ENCODE assay signal across 11 mouse cellular contexts in the genomic region with DNA sequence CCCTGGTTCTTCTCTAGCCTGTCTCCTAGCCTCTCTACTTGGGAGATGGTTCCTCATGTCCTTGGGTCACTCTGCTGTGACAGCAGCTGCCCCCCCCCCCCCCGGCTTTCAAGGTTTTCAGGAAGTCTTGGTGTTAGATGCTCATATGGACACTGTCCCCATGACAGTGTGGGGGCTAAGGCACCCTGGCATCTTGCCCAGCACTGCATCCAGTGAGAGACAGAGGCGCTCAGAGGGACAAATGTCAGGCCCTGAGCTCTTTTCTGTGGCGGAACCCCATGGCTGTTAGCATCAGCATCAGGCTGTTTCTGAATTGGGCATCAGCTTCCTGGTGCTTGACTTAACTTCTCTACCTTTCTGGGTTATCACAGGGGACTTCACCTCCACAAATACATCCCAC. TPM values are rescaled to one million over a fixed set of nuclear protein-coding genes. Genes with fewer than 3 reads are reported as not detected.
DNase-seq lines count a peak whose midpoint lies in the region; ATAC-seq and TF ChIP-seq lines count a peak whose summit lies in the region.
"Had no signal": no experiment of that assay in that cellular context is flagged by ENCODE, and none has a peak within 500 bp of the region (broad histone marks: within the 10 kb centered on the region; RNA-seq: fewer than 3 reads in every experiment).

No protein-coding gene starts in this region.

- H3K27me3 ChIP-seq in kidney, embryonic 16.5 days (ENCODE audit: insufficient read depth, low read length) = no peaks in the 10 kb centered on the region
- no peaks in the 10 kb centered on the region for H3K27me3 ChIP-seq in kidney, embryonic 15.5 days
- H3K27me3 ChIP-seq in lung, embryonic 16.5 days (ENCODE audit: control insufficient read depth, insufficient read depth, low read depth, low read length) = no peaks in the 10 kb centered on the region
- H3K27me3 ChIP-seq in MEL (ENCODE audit: control insufficient read depth in 1 of 2, insufficient read depth in 2 of 2, low read length in 2 of 2) = no peaks in the 10 kb centered on the region; a peak in 1 of 4 replicates
- H3K27me3 ChIP-seq: liver, embryonic 13.5 days; midbrain, embryonic 12.5 days had no signal

- H3K9me3 ChIP-seq in kidney, embryonic 16.5 days (ENCODE audit: low read length) = no peaks in the 10 kb centered on the region
- no peaks in the 10 kb centered on the region for H3K9me3 ChIP-seq in kidney, embryonic 15.5 days (replicated peaks)
- no peaks in the 10 kb centered on the region for H3K9me3 ChIP-seq in lung, embryonic 16.5 days (ENCODE audit: control insufficient read depth, low read length)
- H3K9me3 ChIP-seq in MEL (replicated peaks; ENCODE audit: insufficient read depth, low read length) = no peaks in the 10 kb centered on the region
- H3K9me3 ChIP-seq: liver, embryonic 13.5 days; midbrain, embryonic 12.5 days had no signal

- TF ChIP-seq EP300 in MEL (IDR thresholded peaks at IDR 0.05; ENCODE audit: low read depth in 1 of 2, low read length in 2 of 2) = no peak

- H3K4me1 ChIP-seq in kidney, embryonic 16.5 days (ENCODE audit: insufficient read depth, low read length) = peaks cover 8% of the 10 kb centered on the region; the same call in 1 of the 2 replicates
- H3K4me1 ChIP-seq in kidney, embryonic 15.5 days = peaks cover 5% of the 10 kb centered on the region
- peaks cover 7% of the 10 kb centered on the region for H3K4me1 ChIP-seq in lung, embryonic 16.5 days (replicated peaks; ENCODE audit: control insufficient read depth, insufficient read depth, low read length)
- no peaks in the 10 kb centered on the region for H3K4me1 ChIP-seq in MEL (ENCODE audit: control insufficient read depth in 1 of 2, insufficient read depth in 2 of 2, low read length in 2 of 2)
- H3K4me1 ChIP-seq: liver, embryonic 13.5 days; midbrain, embryonic 12.5 days had no signal

- peak overlapping the region; percentile 18; the same call in 1 of the 2 replicates for H3K9ac ChIP-seq in kidney, embryonic 16.5 days (replicated peaks; ENCODE audit: low read length)
- H3K9ac ChIP-seq in kidney, embryonic 15.5 days = no peak overlapping the region
- peak overlapping the region; percentile 22; the same call in 1 of the 2 replicates for H3K9ac ChIP-seq in lung, embryonic 16.5 days (ENCODE audit: low read length)
- H3K9ac ChIP-seq in MEL (ENCODE audit: control insufficient read depth, low read depth, low read length, poor library complexity, severe bottlenecking) = no peak overlapping the region
- H3K9ac ChIP-seq: liver, embryonic 13.5 days; midbrain, embryonic 12.5 days had no signal

- peak; percentile 36 for DNase-seq in adrenal gland, postnatal 14 days
- DNase-seq in adrenal gland, postnatal 4 days (ENCODE audit: low spot score in 2 of 2) = no peak
- DNase-seq in lung, adult 18-20 months = no peak
- peak; percentile 4 for DNase-seq in MEL (ENCODE audit: low read depth, low spot score)
- DNase-seq in urinary bladder, postnatal 4 days (ENCODE audit: low spot score in 2 of 2) = no peak

- no peak for ATAC-seq in kidney, embryonic 16.5 days (ENCODE audit: low FRiP score, low TSS enrichment)
- ATAC-seq in kidney, embryonic 15.5 days (replicated peaks; ENCODE audit: low FRiP score) = no peak
- ATAC-seq in lung, embryonic 16.5 days (ENCODE audit: low read depth) = peak; percentile 65

- TF ChIP-seq POLR2A in MEL (IDR thresholded peaks at IDR 0.05; ENCODE audit: control insufficient read depth in 1 of 2, insufficient read depth in 1 of 2, low read depth in 1 of 2, low read length in 2 of 2, poor library complexity in 1 of 2) = no peak

- H3K4me3 ChIP-seq in kidney, embryonic 16.5 days (ENCODE audit: low read length) = no peak overlapping the region
- no peak overlapping the region for H3K4me3 ChIP-seq in kidney, embryonic 15.5 days (replicated peaks)
- no peak overlapping the region for H3K4me3 ChIP-seq in lung, embryonic 16.5 days (ENCODE audit: low read length)
- no peak overlapping the region for H3K4me3 ChIP-seq in MEL (ENCODE audit: control insufficient read depth in 1 of 2, insufficient read depth in 1 of 2, low read depth in 2 of 2, low read length in 2 of 2)
- H3K4me3 ChIP-seq: liver, embryonic 13.5 days; midbrain, embryonic 12.5 days had no signal

- no peak overlapping the region for H3K4me2 ChIP-seq in kidney, embryonic 16.5 days (replicated peaks; ENCODE audit: low read depth, low read length)
- no peak overlapping the region for H3K4me2 ChIP-seq in kidney, embryonic 15.5 days
- no peak overlapping the region for H3K4me2 ChIP-seq in lung, embryonic 16.5 days (ENCODE audit: low read depth, low read length)
- H3K4me2 ChIP-seq: liver, embryonic 13.5 days; midbrain, embryonic 12.5 days had no signal

- no peaks in the 10 kb centered on the region for H3K36me3 ChIP-seq in kidney, embryonic 16.5 days (ENCODE audit: insufficient read depth, low read length)
- H3K36me3 ChIP-seq in kidney, embryonic 15.5 days = no peaks in the 10 kb centered on the region
- no peaks in the 10 kb centered on the region for H3K36me3 ChIP-seq in lung, embryonic 16.5 days (ENCODE audit: control insufficient read depth, insufficient read depth, low read length)
- H3K36me3 ChIP-seq in MEL (ENCODE audit: control insufficient read depth in 1 of 2, insufficient read depth in 2 of 2, low read length in 2 of 2) = no peaks in the 10 kb centered on the region
- H3K36me3 ChIP-seq: liver, embryonic 13.5 days had no signal

- 67% methylated on average over 3 of the region's 3 CpGs for WGBS in kidney, embryonic 16.5 days
- WGBS in kidney, embryonic 15.5 days = 62% methylated on average over 3 of the region's 3 CpGs
- WGBS in lung, embryonic 16.5 days = 36% methylated on average over 3 of the region's 3 CpGs

- no peak for TF ChIP-seq RAD21 in MEL (IDR thresholded peaks at IDR 0.05; ENCODE audit: low read depth, low read length)

- no peaks in the 10 kb centered on the region for H3K79me2 ChIP-seq in MEL (ENCODE audit: control insufficient read depth, insufficient read depth, low read length, poor library complexity)

- no peak overlapping the region for H3K27ac ChIP-seq in kidney, embryonic 16.5 days (ENCODE audit: low read length)
- no peak overlapping the region for H3K27ac ChIP-seq in kidney, embryonic 15.5 days
- H3K27ac ChIP-seq in lung, embryonic 16.5 days (ENCODE audit: low read length) = no peak overlapping the region
- no peak overlapping the region for H3K27ac ChIP-seq in MEL (ENCODE audit: control insufficient read depth, low read depth, low read length)
- H3K27ac ChIP-seq: liver, embryonic 13.5 days; midbrain, embryonic 12.5 days had no signal

- no peak for TF ChIP-seq CTCF in MEL (IDR thresholded peaks at IDR 0.05 in 2 of 3, conservative IDR thresholded peaks at IDR 0.05 in 1 of 3; ENCODE audit: control insufficient read depth in 1 of 3, insufficient read depth in 1 of 3, low read depth in 2 of 3, low read length in 3 of 3, poor library complexity in 1 of 3, severe bottlenecking in 1 of 3)

TF ChIP-seq in MEL, 35 proteins besides CTCF, POLR2A, EP300 and RAD21:
- TF ChIP-seq HCFC1 (IDR thresholded peaks at IDR 0.05; ENCODE audit: low read depth, low read length) = no peak

RNA-seq across cellular contexts. Expression of a gene that starts 30.5 kb away (rescaled TPM):
- total RNA-seq in adrenal gland, postnatal 14 days (2021) = 21.8 and 29.2 TPM in 2 replicates
- total RNA-seq in adrenal gland, postnatal 4 days (2021) = 10 to 100 TPM; 35.2 to 42.8 TPM
- 34.8 and 35.8 TPM in 2 replicates for polyA plus RNA-seq in kidney, embryonic 16.5 days (2015; fragmentation: Nextera tagmentation; extraction: Ambion mirVana)
- 28.1 and 30.2 TPM in 2 replicates for polyA plus RNA-seq in kidney, embryonic 15.5 days (2015; fragmentation: Nextera tagmentation; extraction: Ambion mirVana)
- polyA plus RNA-seq in lung, embryonic 16.5 days (2015; fragmentation: Nextera tagmentation; extraction: Ambion mirVana) = 40.4 and 41.7 TPM in 2 replicates
- total RNA-seq in MEL (2012; rRNA removed) = 0.23 and 0.27 TPM in 2 replicates
- polyA plus RNA-seq in MEL (2012; ENCODE audit: insufficient read depth in 1 of 2, insufficient read length in 2 of 2, low read depth in 1 of 2, low replicate concordance in 2 of 2, missing spikeins in 1 of 2) = under 1 TPM in 1 of 2 experiments, not detected in 1; 0.54 TPM

RNA-seq across cellular contexts. Expression of a gene that starts 52.6 kb away (rescaled TPM):
- total RNA-seq in adrenal gland, postnatal 14 days (2021) = 0.90 and 1.4 TPM in 2 replicates
- 1 to 10 TPM; 2.0 to 2.1 TPM for total RNA-seq in adrenal gland, postnatal 4 days (2021)
- polyA plus RNA-seq in kidney, embryonic 16.5 days (2015; fragmentation: Nextera tagmentation; extraction: Ambion mirVana) = 0.89 and 0.90 TPM in 2 replicates
- polyA plus RNA-seq in kidney, embryonic 15.5 days (2015; fragmentation: Nextera tagmentation; extraction: Ambion mirVana) = 0.66 and 0.92 TPM in 2 replicates
- polyA plus RNA-seq in lung, embryonic 16.5 days (2015; fragmentation: Nextera tagmentation; extraction: Ambion mirVana) = 5.9 and 6.9 TPM in 2 replicates
- total RNA-seq in MEL (2012; rRNA removed) = not detected in 2 replicates
- polyA plus RNA-seq in MEL (2012; ENCODE audit: insufficient read depth in 1 of 2, insufficient read length in 2 of 2, low read depth in 1 of 2, low replicate concordance in 2 of 2, missing spikeins in 1 of 2) = under 1 TPM in 1 of 2 experiments, not detected in 1; 0.03 TPM
- total RNA-seq: heart, postnatal 14 days had no signal

Comparison
In these comparisons a context has a peak if more than half of its experiments do, and no peak if none do; other contexts are left out.
1. DNase-seq: peak in adrenal gland, postnatal 14 days (single experiment) and MEL (single experiment); none in adrenal gland, postnatal 4 days (0 of 2), lung, adult 18-20 months (0 of 2) and urinary bladder, postnatal 4 days (0 of 2).
2. H3K9ac ChIP-seq: peak in kidney, embryonic 16.5 days (single experiment) and lung, embryonic 16.5 days (single experiment); none in kidney, embryonic 15.5 days (single experiment) and MEL (single experiment).
3. RNA of a gene that starts 30.5 kb away (polyA plus RNA-seq): 40.4 to 41.7 TPM in lung, embryonic 16.5 days, 34.8 to 35.8 TPM in kidney, embryonic 16.5 days and 28.1 to 30.2 TPM in kidney, embryonic 15.5 days; 0.54 TPM in MEL; every median in the first group is over 10 times any median in the second.